Mouse (Mus musculus): ENCODE measurements around the gene Pole4. TPM values are rescaled to one million over a fixed set of nuclear protein-coding genes. Genes with fewer than 3 reads are reported as not detected.

Gene Pole4
- polyA plus RNA-seq, 1 experiment from 2014 or later, result 82.6 TPM

Other genes starting within 250 kb of the Pole4 start
- 14.7 and 18.0 TPM in 2 replicates for gene Hk2, start 69.1 kb upstream of the Pole4 start, polyA plus RNA-seq (2015; fragmentation: Nextera tagmentation; extraction: Ambion mirVana)
- gene Sema4f, start 234.4 kb upstream of the Pole4 start, polyA plus RNA-seq (2015; fragmentation: Nextera tagmentation; extraction: Ambion mirVana), result 1.2 and 1.5 TPM in 2 replicates
- gene M1ap, start 241.5 kb upstream of the Pole4 start, polyA plus RNA-seq (2015; fragmentation: Nextera tagmentation; extraction: Ambion mirVana), result 0.34 and 0.62 TPM in 2 replicates

Data from intestine, embryonic 16.5 days (tissue).